Mouse (Mus musculus) thymus, postnatal 0 days (tissue): Measurements from ENCODE around the gene Fam222a. TPM values are rescaled to one million over a fixed set of nuclear protein-coding genes. Genes with fewer than 3 reads are reported as not detected.

Experiments
- DNase-seq: peaks from one replicate; pipeline ENCODE4 v3.0.0-alpha.2; 2015; ENCODE audit warnings: low spot score
- polyA plus RNA-seq: library from polyadenylated mRNA; unstranded; fragments of >200 nt; fragmentation: Nextera tagmentation; extraction: Ambion mirVana; gene quantifications from 2 replicates; pipeline ENCODE4 v1.2.1, GENCODE M21; 2015

Gene Fam222a
- polyA plus RNA-seq, 1 experiment from 2014 or later = 2.3 TPM

DNA sequence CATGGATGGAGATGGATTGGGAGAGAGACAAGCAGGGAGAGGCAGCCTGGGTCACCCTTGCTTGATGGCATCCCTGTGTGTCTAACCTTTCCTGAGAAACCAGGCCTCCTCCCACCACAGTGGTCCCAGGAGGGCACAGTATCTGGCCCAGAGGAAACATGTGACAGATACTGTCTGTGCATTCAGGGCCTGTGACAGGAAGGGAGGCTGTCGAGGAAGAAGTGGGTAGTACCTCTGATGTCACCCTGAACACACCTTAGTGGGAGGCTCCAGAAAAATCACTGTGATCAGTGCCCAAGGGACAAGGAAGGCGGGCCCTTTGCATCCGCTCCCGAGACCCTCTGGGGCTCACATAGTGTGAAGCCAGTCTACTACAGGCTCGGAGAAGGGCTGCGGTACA, 38.2 kb downstream of the Fam222a start:
- no peak for DNase-seq

GRCm38 (mm10) chr5:114607651-114608050, 39.8 kb downstream of the Fam222a start:
- no peak for DNase-seq

- peak; percentile 75 for DNase-seq
Measured at GRCm38 (mm10) chr5:114608516-114608915, 40.7 kb downstream of the Fam222a start.

DNA sequence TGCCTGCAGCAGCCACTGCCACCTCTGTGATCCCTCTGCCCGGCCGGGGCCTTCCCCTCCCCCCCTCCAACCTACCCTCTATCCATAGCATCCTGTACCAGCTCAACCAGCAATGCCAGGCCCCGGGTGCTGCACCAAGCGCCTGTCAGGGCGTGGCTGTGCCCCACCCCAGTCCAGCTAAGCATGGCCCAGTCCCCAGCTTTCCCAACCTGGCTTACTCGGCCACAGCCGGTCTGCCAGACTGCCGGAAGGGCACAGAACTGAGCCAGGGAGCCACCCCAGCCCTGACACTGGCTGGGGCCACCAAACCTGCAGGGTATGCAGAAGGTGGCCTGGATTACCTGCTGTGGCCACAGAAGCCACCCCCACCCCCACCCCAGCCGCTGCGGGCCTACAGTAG, 43.4 kb downstream of the Fam222a start:
- DNase-seq = no peak

DNA sequence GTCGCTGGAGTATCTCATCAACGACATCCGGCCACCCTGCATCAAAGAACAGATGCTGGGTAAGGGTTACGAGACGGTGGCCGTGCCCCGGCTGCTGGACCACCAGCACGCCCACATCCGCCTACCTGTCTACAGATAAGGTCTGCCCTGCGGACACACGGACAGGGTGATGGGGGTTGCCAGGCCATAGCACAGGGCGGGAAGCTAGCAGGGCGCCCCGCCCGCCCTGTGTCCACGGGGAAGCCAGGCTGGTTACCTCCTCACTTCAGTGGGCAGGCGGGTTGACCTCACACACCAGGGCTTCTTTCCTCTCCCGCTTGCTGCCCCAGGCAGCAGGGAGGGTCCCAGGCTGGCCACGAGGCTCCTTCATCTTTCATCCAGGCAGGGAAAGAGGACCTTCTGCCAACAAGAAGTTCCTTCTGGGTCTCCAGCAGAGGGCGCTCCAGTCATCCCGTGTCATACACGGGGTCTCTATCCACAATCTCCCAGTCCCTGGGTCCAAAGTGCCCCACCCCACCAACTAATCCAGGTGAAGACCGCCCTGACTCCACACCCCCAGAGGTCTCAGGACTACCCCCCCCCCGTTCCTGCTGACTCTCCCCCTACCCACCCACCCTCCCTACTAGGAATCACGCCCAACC, 44.3 kb downstream of the Fam222a start:
- no peak for DNase-seq

GRCm38 (mm10) chr5:114614863-114615262, 47.0 kb downstream of the Fam222a start:
- DNase-seq = no peak

DNA sequence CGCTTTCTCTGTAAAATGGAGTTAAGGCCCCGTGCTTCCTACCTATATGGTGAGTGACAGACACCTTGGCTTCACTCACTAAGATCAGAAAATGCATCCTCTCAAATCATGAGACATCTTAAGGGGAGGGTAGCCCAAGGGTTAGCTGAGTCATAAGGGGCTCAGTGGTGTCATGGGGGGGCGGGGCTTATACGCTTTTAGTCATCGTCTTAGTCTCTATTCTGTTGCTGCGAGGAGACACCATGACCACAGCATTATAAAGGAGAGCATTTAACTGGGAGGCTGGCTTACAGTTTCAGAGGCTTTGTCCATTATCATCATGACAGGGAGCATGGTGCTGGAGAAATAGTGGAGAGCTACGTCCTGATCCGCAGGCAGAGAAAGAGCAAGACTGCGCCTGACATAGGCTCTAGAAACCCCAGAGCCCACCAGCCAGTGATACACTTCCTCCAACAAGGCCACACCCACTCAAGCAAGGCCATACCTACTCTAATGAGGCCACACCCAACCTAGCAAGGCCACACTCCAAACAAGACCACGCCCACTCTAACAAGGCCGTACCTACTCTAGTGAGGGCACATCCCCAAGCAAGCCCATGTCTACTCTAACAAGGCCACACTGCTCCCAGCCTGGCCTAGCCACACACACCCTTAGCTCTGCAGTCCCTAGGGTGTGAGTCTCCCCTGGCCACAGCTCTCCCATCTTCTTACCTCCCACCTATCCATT, 48.7 kb downstream of the Fam222a start:
- no peak for DNase-seq

DNA sequence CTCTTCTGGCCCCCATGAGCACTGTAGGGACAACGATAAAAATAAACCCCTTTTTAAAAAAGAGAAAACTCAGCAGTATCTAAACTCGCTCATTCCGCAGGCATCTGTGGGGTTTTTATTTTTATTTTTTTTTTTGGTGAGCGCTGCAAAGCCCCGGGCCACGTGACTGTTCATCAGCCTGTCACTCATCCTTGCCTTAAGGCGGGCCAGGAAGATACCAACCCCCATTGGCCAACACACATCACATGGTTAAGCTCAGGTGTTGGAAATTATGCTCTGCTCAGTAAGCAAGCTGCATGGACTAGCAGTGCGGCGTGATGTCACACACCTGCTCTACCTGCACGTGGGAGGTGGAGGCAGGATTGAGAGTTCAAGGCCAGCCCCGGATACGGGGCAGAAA, 50.0 kb downstream of the Fam222a start:
- DNase-seq = no peak

DNA sequence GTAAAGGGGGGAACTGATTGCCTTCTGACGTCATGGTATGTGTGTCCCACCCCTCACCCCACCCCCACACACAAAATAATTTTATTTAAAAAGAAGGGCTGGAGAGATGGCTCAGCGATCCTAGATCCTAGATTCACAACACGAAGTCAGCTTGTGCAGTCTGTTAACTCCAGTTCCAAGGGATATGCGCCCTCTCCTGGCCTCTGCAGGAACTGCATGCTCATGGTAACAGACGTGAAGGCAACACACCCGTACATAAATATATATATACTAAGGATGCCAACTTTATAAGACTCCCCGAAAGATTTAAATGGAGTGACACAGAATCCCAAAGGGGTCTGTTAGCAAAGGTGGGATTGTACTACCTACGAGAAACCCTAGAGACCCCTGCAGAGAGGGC, 51.0 kb downstream of the Fam222a start:
- DNase-seq = peak; percentile 84

- DNase-seq = peak; percentile 40
Measured at GRCm38 (mm10) chr5:114620305-114620704, 52.5 kb downstream of the Fam222a start.

DNA sequence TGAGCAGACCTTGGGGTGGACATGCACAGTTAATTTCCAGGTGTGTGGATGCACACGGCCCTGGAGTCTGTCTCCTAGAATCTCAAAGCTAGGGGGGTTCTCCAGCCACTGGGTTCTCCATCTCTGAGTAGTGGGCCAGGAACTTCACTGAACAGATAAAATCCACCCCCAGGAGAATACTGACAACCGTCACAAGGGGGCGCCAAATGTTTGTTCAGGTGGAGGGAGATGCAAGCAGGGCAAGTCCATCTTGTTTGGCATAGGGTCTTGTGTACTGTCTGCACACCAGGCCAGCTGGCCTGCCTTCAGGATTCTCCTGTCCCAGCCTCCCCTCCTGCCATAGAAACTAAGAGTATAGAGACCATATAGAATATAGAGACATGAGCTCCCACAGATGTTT, 57.8 kb downstream of the Fam222a start:
- DNase-seq = peak; percentile 70

DNA sequence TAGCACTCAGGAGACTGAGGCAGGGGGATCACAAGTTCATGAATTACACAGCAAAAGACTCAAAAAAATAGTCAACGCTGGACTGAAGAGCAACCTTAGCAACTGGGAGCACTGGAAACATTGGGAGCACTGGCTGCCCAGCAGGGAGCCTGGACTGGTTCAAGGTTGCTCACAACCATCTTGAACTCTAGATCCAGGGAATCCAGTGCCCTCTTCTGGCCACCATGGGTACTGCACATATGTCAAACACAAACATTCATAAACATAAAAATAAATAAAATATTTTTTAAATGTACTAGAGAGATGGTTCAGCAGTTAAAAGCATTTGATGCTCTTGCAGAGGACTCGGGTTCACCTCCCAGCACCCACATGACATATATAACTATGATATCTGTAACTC, 63.5 kb downstream of the Fam222a start:
- peak; percentile 35 for DNase-seq

DNA sequence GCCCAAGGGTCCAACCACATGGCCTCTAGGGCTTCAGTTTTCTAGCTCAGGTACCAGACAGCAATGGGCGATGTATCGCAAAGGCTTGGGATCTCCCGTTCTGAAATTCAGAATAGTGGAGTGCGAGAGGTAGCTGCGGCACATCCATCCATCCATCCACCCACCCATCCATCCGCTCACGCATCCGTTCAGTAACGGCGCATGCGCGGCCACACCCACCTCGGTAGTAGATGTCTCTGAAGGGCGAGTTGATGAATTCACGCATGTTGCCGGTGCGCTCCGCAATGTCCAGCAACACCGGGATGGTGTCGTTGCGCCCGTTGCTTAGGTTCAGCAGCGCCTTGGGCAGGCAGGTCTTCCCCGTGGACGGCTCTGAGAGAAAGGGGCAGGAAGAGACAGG, 68.3 kb downstream of the Fam222a start:
- no peak for DNase-seq

DNA sequence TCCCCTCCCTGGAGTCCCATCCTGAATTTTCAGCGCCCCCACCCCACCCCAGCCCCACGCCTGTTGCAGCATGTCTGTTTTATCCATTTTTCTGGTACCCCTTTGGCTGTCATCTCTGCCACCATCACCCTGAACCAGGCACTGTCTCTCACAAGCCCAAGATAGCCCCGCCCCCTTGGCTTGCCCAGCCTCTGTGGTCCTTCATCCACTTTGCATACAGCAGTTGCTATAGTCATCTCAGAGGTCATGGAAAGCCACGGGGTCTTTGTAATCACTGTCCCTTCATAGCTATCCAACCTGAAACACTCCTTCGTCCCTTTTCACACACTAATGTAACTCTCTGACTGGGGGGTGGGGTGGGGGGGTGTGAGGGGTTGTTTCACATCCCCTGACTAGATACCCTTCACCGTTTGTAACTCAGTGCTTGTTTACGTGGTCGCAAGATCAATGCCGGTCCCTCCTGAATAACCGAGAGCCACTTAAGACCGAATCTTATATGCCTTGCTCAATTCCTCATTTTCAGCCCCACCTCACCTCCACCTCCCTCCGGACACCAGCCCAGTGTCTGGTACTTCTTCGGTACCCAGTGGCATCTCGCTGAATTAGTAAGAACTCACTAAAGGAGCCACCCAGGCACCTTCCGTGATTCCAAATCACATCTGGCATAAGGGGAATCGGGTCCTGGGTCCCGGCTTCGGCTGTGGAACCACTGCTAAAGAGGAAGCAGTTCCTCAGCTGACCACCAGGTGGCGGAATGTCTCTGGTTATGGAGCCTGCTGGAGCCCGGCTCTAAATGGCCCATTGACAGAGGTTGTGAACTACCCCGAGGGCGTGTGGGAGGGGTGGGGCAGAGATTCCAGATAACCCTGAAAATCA, 71.2 kb downstream of the Fam222a start:
- peak; percentile 85 for DNase-seq

DNA sequence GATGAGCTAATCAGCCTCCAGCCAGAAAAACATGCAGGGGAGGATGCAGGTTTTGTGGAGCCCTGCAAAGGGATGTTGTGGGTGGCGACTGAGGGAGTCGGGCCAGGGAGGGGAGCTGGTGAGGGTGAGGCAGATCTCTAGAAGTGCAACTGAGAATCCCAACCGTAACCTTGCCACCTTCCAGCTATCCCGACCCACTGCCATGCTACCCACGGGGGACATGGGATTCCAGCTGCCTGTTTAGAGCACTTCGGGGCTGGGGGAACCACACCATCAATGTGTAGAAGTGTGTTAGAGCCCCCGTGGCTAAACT, 71.8 kb downstream of the Fam222a start:
- no peak for DNase-seq

DNA sequence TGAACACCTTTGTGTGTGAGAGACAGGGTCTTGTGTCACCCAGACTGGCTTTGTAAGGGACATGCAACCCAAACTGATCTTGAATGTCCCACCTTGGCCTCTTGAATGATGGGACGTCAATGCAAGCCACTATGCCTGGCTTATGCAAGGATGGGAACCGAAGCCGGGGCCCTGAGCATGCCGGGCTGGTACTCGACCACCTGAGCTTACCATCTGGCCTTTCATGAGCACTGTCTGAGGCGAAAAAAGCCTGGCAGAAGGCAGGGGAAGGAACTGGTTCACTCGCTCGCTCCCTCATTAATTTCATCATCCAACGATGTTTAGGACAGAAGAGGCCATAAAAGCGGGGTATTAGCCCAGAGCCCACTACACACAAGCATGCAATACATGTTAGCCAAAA, 73.0 kb downstream of the Fam222a start:
- DNase-seq = no peak

GRCm38 (mm10) chr5:114644918-114645317, 77.1 kb downstream of the Fam222a start:
- DNase-seq = no peak

DNA sequence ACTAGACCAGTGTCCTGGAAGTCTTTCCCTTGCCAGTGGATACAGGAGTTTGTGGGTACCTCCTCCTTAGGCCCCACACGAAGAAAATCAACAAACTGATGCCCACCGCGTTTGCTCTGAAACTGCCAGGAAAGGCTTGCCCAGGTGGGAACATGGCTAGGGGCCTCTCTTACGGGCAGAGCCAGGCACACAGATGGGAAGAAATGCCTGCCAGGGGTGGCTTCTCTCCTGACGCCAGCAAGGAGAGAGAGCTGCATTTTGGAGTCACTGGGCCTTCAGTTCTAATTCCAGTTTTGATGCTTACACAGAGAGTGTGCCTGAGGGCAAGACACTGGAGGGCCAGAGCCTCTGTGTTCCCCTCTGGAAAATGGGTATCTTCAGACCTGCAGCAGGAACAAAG, 78.1 kb downstream of the Fam222a start:
- no peak for DNase-seq

DNA sequence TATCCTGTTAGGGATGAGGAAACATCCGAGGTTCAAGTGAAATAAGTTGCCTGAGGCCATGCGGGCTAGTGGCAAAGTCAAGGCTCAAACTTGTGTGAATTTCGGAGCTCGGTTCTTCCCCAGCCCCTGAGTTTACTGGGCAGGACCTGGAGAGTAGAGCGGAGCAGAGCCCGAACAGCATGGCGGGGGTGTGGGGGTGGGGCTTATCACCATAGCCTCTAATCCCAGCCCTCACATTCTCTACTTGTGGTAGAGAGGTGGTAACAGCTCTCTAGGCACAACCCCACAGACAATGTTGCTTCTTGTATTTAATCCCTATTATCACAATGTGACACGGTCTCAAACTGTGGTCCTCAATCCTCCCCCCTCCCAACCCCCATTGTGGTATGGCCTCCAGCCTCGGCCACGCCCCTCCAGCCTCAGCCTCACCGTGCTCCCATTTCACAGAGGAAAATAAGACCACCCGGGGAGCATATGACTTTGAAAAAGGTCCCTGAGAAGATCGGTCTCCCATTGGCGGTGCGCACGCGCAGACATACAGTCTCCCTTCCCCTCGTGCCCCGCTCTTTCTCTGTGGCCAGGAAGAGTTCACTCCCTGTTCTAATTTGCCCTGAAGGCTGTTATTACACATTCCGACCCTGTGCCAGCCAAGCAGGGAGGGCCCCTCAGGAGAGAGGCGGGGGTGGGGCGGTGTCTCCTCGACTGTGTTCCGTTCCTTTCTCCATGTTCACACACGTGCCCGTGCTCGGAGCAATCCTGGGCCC, 79.6 kb downstream of the Fam222a start:
- peak; percentile 42 for DNase-seq

DNA sequence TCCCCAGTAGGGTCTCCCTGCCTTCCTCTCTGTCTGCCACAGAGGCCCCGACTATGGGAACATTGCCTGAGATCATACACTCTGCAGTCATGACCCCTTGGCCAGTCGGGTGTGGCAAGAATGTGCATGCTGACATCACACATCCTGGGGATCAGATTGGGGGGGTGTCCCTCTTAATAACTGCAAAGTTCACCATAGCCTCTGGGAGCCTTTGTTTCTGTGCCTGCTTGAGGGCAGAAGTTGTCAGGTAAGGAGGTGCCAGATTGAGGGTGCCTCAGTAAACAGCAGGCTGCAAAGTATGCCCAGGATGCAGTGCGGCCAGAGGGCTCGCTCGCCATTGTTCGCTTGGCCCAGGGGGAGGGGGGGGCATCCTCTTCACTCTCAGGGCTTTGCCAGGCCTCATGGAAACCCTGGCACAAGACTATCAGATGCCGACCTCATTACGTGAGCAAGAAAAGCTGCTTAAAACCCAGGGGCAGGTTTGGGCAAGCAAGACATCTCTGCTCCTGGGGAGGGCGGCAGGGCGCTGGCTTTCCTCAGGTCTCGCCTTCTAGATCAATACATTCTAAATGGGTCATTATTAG, 81.0 kb downstream of the Fam222a start:
- no peak for DNase-seq

DNA sequence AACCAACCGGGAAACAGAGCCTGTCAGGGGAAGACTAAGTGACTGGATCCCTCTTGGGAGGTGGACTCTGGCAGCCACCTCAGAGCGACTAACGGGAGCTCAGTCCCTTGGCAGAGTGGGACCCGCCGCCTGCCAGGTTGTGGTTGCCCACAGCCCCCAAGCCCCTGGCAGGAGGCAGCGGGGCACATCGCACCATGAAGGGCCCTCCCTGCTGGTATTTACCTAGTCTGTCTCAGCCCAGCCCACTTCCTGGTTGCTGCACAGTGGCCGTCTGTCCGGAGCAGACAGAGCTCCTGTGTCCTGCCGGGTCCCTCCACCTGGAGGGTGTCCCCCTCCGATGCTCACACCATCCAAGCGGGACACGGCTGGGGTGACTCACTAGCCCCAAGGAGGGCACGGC, 83.2 kb downstream of the Fam222a start:
- no peak for DNase-seq
